Mouse (Mus musculus): Measurements from ENCODE around the gene Aff4.
"Not testable (repeated sequence)": the region's sequence is repeated elsewhere in the genome, so short reads cannot be mapped to it uniquely, and the experiment has no call there.

Gene Aff4

GRCm38 (mm10) chr11:53424826-53425225, 74.2 kb downstream of the Aff4 start:
- in situ Hi-C loops (cut with MboI; ENCODE audit: unreplicated experiment in 2 of 2), result loop anchor here in 1 of 2 experiments (5.0 to 25.0 kb wide), 2 partner anchors 38 to 1013 kb away; no protein-coding TSS in a partner anchor

GRCm38 (mm10) chr11:53425251-53425650, 74.6 kb downstream of the Aff4 start:
- in situ Hi-C loops (cut with MboI; ENCODE audit: unreplicated experiment in 2 of 2), result no loop called here

GRCm38 (mm10) chr11:53425711-53426255, 75.2 kb downstream of the Aff4 start:
- in situ Hi-C loops (cut with MboI; ENCODE audit: unreplicated experiment in 2 of 2), result no loop called here

- in situ Hi-C loops (cut with MboI; ENCODE audit: unreplicated experiment in 2 of 2), result not testable (repeated sequence)
Observed at GRCm38 (mm10) chr11:53426914-53427313, 76.3 kb downstream of the Aff4 start.

GRCm38 (mm10) chr11:53427993-53428715, 77.5 kb downstream of the Aff4 start:
- in situ Hi-C loops (cut with MboI; ENCODE audit: unreplicated experiment in 2 of 2), result no loop called here

- in situ Hi-C loops (cut with MboI; ENCODE audit: unreplicated experiment in 2 of 2), result no loop called here
Observed at GRCm38 (mm10) chr11:53428716-53429057, 78.1 kb downstream of the Aff4 start.

- in situ Hi-C loops (cut with MboI; ENCODE audit: unreplicated experiment in 2 of 2), result no loop called here
Observed at GRCm38 (mm10) chr11:53429182-53429581, 78.5 kb downstream of the Aff4 start.

- in situ Hi-C loops (cut with MboI; ENCODE audit: unreplicated experiment in 2 of 2), result no loop called here
Observed at GRCm38 (mm10) chr11:53430300-53430669, 79.7 kb downstream of the Aff4 start.

- in situ Hi-C loops (cut with MboI; ENCODE audit: unreplicated experiment in 2 of 2), result no loop called here
Observed at GRCm38 (mm10) chr11:53430670-53431346, 80.2 kb downstream of the Aff4 start, which contains the start of the genes Uqcrq and Gdf9. TSS of gene Uqcrq (minus strand) at chr11:53430831. TSS of gene Gdf9 (plus strand) at chr11:53431023.

- in situ Hi-C loops (cut with MboI; ENCODE audit: unreplicated experiment in 2 of 2), result no loop called here
Observed at GRCm38 (mm10) chr11:53431347-53432056, 80.9 kb downstream of the Aff4 start.

GRCm38 (mm10) chr11:53433057-53433456, 82.4 kb downstream of the Aff4 start:
- in situ Hi-C loops (cut with MboI; ENCODE audit: unreplicated experiment in 2 of 2), result no loop called here

GRCm38 (mm10) chr11:53435504-53435903, 84.9 kb downstream of the Aff4 start:
- in situ Hi-C loops (cut with MboI; ENCODE audit: unreplicated experiment in 2 of 2), result no loop called here

GRCm38 (mm10) chr11:53436338-53436737, 85.7 kb downstream of the Aff4 start:
- in situ Hi-C loops (cut with MboI; ENCODE audit: unreplicated experiment in 2 of 2), result no loop called here

GRCm38 (mm10) chr11:53441921-53442320, 91.3 kb downstream of the Aff4 start:
- in situ Hi-C loops (cut with MboI; ENCODE audit: unreplicated experiment in 2 of 2), result no loop called here

- in situ Hi-C loops (cut with MboI; ENCODE audit: unreplicated experiment in 2 of 2), result no loop called here
Observed at GRCm38 (mm10) chr11:53443861-53444260, 93.2 kb downstream of the Aff4 start.

- in situ Hi-C loops (cut with MboI; ENCODE audit: unreplicated experiment in 2 of 2), result no loop called here
Observed at GRCm38 (mm10) chr11:53445562-53445961, 94.9 kb downstream of the Aff4 start.

GRCm38 (mm10) chr11:53446183-53446582, 95.5 kb downstream of the Aff4 start:
- in situ Hi-C loops (cut with MboI; ENCODE audit: unreplicated experiment in 2 of 2), result no loop called here

GRCm38 (mm10) chr11:53447996-53448395, 97.4 kb downstream of the Aff4 start:
- in situ Hi-C loops (cut with MboI; ENCODE audit: unreplicated experiment in 2 of 2), result no loop called here

- in situ Hi-C loops (cut with MboI; ENCODE audit: unreplicated experiment in 2 of 2), result no loop called here
Observed at GRCm38 (mm10) chr11:53448529-53448928, 97.9 kb downstream of the Aff4 start.

GRCm38 (mm10) chr11:53450070-53450705, 99.6 kb downstream of the Aff4 start:
- in situ Hi-C loops (cut with MboI; ENCODE audit: unreplicated experiment in 2 of 2), result loop anchor here in 1 of 2 experiments (25.0 kb wide), 1 partner anchor 812 kb away; the partner anchor contains the start of gene Il3

Measured in v-Abl transformed pro-B cells (cell line).